Mouse (Mus musculus): ENCODE results near the gene Slc37a2.

- TF ChIP-seq CTCF (IDR thresholded peaks at IDR 0.05; ENCODE audit: extremely low read depth, insufficient read length, insufficient replicate concordance, low read depth, low read length): no peak
- no peak for TF ChIP-seq POLR2A (IDR thresholded peaks at IDR 0.05; ENCODE audit: low read depth, low read length)
Measured at GRCm38 (mm10) chr9:37301720-37302119, 46.2 kb upstream of the Slc37a2 start.

Measured in small intestine, adult 2 months (tissue).